Mouse (Mus musculus) lung, adult 2 months (tissue): ENCODE data around the gene Slc16a1. TPM values are rescaled to one million over a fixed set of nuclear protein-coding genes. Genes with fewer than 3 reads are reported as not detected.
A peak's percentile ranks its signal among the peaks of the same experiment; 100 is the strongest.
"Not testable (repeated sequence)": the region's sequence is repeated elsewhere in the genome, so short reads cannot be mapped to it uniquely, and the experiment has no call there.

Source experiments
- DNase-seq: peaks from one replicate; pipeline ENCODE4 v3.0.0; 2022
- H3K4me1 ChIP-seq: fragments of 200-500 bp; 2 replicates; pipeline ENCODE4 v1.6.1; 2011; ENCODE audit warnings: low read length; ENCODE audit not compliant: control insufficient read depth, insufficient read depth
- H3K4me3 ChIP-seq: fragments of 200-500 bp; replicated peaks from 2 replicates; pipeline ENCODE3; 2011; ENCODE audit warnings: low read depth, mild to moderate bottlenecking, control low read depth, low read length; ENCODE audit errors: extremely low read depth
- CTCF ChIP-seq: fragments of 200-500 bp; IDR thresholded peaks from 2 replicates; pipeline ENCODE4 v1.5.1; 2011; ENCODE audit warnings: mild to moderate bottlenecking, low read length, control low read depth; ENCODE audit not compliant: insufficient read depth
- POLR2A ChIP-seq: fragments of 200-500 bp; IDR thresholded peaks from 2 replicates; pipeline ENCODE4 v1.6.1; 2011; ENCODE audit warnings: low read depth, mild to moderate bottlenecking, control low read depth, low read length, borderline replicate concordance; ENCODE audit errors: extremely low read depth
- WGBS: fragments of 180-500 bp; shearing (Covaris S2); methylation state at CpG from one replicate; pipeline ENCODE4 v1.1.7; 2018; 5-methylcytosine and 5-hydroxymethylcytosine counted together
- polyA plus RNA-seq: library from polyadenylated mRNA; depleted of rRNA; stranded (reverse); fragments of >200 nt; gene quantifications from 2 replicates; pipeline ENCODE4 v1.2.3, GENCODE M21; 2012

The Slc16a1 gene
- polyA plus RNA-seq, 1 experiment = 15.7 TPM

- no peak for TF ChIP-seq CTCF
- Histone ChIP-seq H3K4me3 (no peak overlapping the region), H3K4me1 (peaks cover 3% of the 10 kb centered on the region; the same call in 1 of the 2 replicates)
- DNase-seq = no peak
- WGBS = 79% methylated on average over 4 of the region's 4 CpGs
These were observed 21.3 kb downstream of the Slc16a1 start for GRCm38 (mm10) chr3:104659758-104660157.

DNA sequence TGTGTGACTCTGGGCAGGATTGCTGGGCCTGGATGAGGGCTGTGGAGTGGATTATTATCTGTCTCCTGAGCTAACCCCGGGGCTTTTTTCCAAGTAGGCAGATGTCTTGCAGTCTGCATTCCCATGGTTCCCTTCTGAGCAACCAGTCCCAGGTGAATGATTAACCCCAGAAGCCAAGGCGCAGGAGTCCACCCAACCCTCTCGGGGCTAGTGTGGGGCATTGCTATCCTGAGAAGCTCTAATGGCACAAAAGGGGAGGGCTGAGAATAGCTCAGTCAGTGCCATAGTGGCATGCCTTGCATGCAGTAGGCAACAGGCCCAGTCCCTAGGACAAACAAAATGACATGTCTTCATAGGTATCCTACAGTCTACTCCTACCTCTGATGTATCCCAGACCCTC, 22.1 kb downstream of the Slc16a1 start:
- peaks cover 3% of the 10 kb centered on the region; the same call in 1 of the 2 replicates for H3K4me1 ChIP-seq
- no peak for DNase-seq

GRCm38 (mm10) chr3:104662007-104662406, 23.5 kb downstream of the Slc16a1 start:
- H3K4me1 ChIP-seq = peaks cover 3% of the 10 kb centered on the region; the same call in 1 of the 2 replicates
- WGBS = 38% methylated on average over 4 of the region's 4 CpGs
- TF ChIP-seq CTCF = no peak
- no peak for TF ChIP-seq POLR2A
- H3K4me3 ChIP-seq = no peak overlapping the region
- DNase-seq = peak; percentile 20

More for the DNA sequence above, 22.1 kb downstream of the Slc16a1 start:
- H3K4me3 ChIP-seq = no peak overlapping the region
- TF ChIP-seq POLR2A (no peak), CTCF (no peak)
- WGBS = 75% methylated on average over 3 of the region's 3 CpGs

- DNase-seq = no peak
- Histone ChIP-seq H3K4me3 (no peak overlapping the region), H3K4me1 (peaks cover 3% of the 10 kb centered on the region; the same call in 1 of the 2 replicates)
- 80% methylated on average over 11 of the region's 11 CpGs for WGBS
- no peak for TF ChIP-seq POLR2A
- TF ChIP-seq CTCF = no peak
These were observed 24.5 kb downstream of the Slc16a1 start for GRCm38 (mm10) chr3:104662926-104663325.

DNA sequence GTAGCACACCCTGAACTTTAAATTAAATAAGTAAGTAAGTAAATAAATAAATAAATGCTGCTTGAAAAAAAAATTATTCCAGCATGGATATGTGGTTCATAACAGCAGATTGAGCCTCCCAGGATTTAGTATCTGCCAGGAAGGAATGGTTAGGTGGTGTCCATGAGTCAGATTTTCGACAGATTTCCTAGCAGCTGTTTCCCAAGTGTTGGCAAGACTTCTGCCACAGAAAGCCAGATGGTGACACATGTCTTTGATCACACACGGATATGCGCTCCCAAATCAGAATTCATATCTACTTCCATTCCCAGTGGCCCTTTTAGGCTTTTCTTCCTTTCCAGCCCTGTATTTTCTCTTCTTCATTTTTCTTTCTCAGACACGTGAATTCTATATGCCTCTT, 28.5 kb downstream of the Slc16a1 start:
- no peaks in the 10 kb centered on the region for H3K4me1 ChIP-seq
- H3K4me3 ChIP-seq = no peak overlapping the region
- 47% methylated on average over 4 of the region's 4 CpGs for WGBS
- no peak for TF ChIP-seq CTCF
- no peak for TF ChIP-seq POLR2A
- no peak for DNase-seq

DNA sequence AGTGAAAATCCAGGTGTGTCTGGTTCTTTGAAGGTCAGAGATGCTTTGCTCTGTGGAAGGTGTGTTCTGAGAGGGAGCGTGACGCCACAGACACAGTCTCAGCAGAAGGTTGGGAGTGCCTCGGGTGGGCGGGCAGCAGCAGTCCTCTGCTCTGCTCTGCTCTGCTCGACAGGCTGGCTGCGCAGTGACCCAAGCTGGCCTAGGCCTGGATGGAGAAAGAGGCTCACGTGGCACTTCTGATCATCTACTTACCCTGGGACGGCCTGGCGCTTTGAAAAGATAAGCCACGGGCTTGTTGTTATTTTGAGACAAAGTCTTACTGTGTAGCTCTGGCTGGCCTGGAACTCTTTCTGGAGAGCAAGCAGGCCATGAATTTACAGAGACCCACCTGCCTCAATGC, 29.0 kb downstream of the Slc16a1 start:
- Histone ChIP-seq H3K4me1 (no peaks in the 10 kb centered on the region), H3K4me3 (no peak overlapping the region)
- no peak for TF ChIP-seq CTCF
- TF ChIP-seq POLR2A = no peak
- DNase-seq = no peak
- WGBS = 74% methylated on average over 10 of the region's 10 CpGs

DNA sequence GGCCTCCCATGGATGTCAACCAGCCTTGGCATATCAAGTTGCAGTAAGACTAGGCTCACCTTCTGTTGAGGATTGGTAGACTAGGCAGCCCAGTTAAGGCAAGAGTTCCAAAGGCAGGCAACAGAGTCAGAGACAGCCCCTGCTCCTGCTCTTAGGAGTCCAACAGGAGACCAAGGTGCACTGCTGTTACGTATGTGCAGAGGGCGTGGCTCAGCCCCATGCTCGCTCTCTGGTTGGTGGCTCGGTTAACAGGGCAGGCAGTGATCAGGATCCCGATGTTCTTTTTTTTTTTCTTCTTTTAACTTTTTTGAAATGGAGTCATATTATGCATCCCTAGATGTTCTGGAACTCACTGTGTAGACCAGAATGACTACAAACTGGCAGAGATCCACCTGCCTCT, 30.5 kb downstream of the Slc16a1 start:
- WGBS = 94% methylated on average over 5 of the region's 5 CpGs
- TF ChIP-seq CTCF (no peak), POLR2A (no peak)
- no peak overlapping the region for H3K4me3 ChIP-seq
- no peak for DNase-seq
- H3K4me1 ChIP-seq = no peaks in the 10 kb centered on the region

- H3K4me1 ChIP-seq = peaks cover 3% of the 10 kb centered on the region
- no peak overlapping the region for H3K4me3 ChIP-seq
- 75% methylated on average over 1 of the region's 1 CpGs for WGBS
- TF ChIP-seq POLR2A (no peak), CTCF (no peak)
- DNase-seq = no peak
These were observed 31.4 kb downstream of the Slc16a1 start for GRCm38 (mm10) chr3:104669856-104670182.

GRCm38 (mm10) chr3:104670183-104671020, 31.9 kb downstream of the Slc16a1 start:
- not testable (repeated sequence) for H3K4me1 ChIP-seq, H3K4me3 ChIP-seq, DNase-seq
- 22% methylated on average over 1 of the region's 1 CpGs for WGBS

GRCm38 (mm10) chr3:104671543-104671942, 33.1 kb downstream of the Slc16a1 start:
- TF ChIP-seq CTCF (no peak), POLR2A (no peak)
- peak; percentile 14 for DNase-seq
- H3K4me3 ChIP-seq = no peak overlapping the region
- H3K4me1 ChIP-seq = peaks cover 11% of the 10 kb centered on the region
- WGBS = 59% methylated on average over 6 of the region's 6 CpGs

- 69% methylated on average over 4 of the region's 4 CpGs for WGBS
- H3K4me3 ChIP-seq = no peak overlapping the region
- no peak for DNase-seq
- H3K4me1 ChIP-seq = peaks cover 11% of the 10 kb centered on the region
- TF ChIP-seq CTCF (no peak), POLR2A (no peak)
These were observed 33.6 kb downstream of the Slc16a1 start for GRCm38 (mm10) chr3:104672041-104672440.
